Mouse (Mus musculus) limb, embryonic 15.5 days (tissue): ENCODE measurements around the gene Grin2c. TPM values are rescaled to one million over a fixed set of nuclear protein-coding genes. Genes with fewer than 3 reads are reported as not detected.

Experiments used
- ATAC-seq: fragments of 200-750 bp; cut with Nextera tagmentation; 2 replicates; pipeline ENCODE4 v1.8.0; 2017; ENCODE audit warnings: low read depth, moderate TSS enrichment; ENCODE audit not compliant: insufficient number of reproducible peaks, low FRiP score, low TSS enrichment
- H3K27ac ChIP-seq: fragments of 300-500 bp; sonication (generic); 2 replicates; pipeline ENCODE4 v1.5.1; 2015; ENCODE audit warnings: moderate library complexity, mild to moderate bottlenecking, inconsistent platforms
- H3K27me3 ChIP-seq: fragments of 300-500 bp; sonication (generic); 2 replicates; pipeline ENCODE4 v1.6.1; 2015; ENCODE audit warnings: inconsistent platforms
- H3K36me3 ChIP-seq: fragments of 300-500 bp; sonication (generic); 2 replicates; pipeline ENCODE4 v1.6.1; 2015; ENCODE audit warnings: inconsistent platforms
- H3K4me1 ChIP-seq: fragments of 300-500 bp; sonication (generic); 2 replicates; pipeline ENCODE4 v1.6.1; 2015; ENCODE audit warnings: inconsistent platforms
- H3K4me2 ChIP-seq: fragments of 300-500 bp; sonication (generic); 2 replicates; pipeline ENCODE4 v1.6.1; 2015; ENCODE audit warnings: mild to moderate bottlenecking, inconsistent platforms
- H3K4me3 ChIP-seq: fragments of 300-500 bp; sonication (generic); 2 replicates; pipeline ENCODE4 v1.5.1; 2015; ENCODE audit warnings: mild to moderate bottlenecking, inconsistent platforms
- H3K9ac ChIP-seq: fragments of 300-500 bp; sonication (generic); 2 replicates; pipeline ENCODE4 v1.6.1; 2015; ENCODE audit warnings: inconsistent platforms
- H3K9me3 ChIP-seq: fragments of 300-500 bp; sonication (generic); 2 replicates; pipeline ENCODE4 v1.6.1; 2016; ENCODE audit warnings: inconsistent platforms
- WGBS: fragments of 180-500 bp; shearing (Covaris S2); methylation state at CpG from one replicate; pipeline ENCODE4 v1.1.7; 2015; 5-methylcytosine and 5-hydroxymethylcytosine counted together
- polyA plus RNA-seq: library from polyadenylated mRNA; unstranded; fragments of >200 nt; fragmentation: Nextera tagmentation; extraction: Ambion mirVana; gene quantifications from 2 replicates; pipeline ENCODE4 v1.2.1, GENCODE M21; 2015

The Grin2c gene
- polyA plus RNA-seq, 1 experiment from 2014 or later = 0.05 TPM

DNA sequence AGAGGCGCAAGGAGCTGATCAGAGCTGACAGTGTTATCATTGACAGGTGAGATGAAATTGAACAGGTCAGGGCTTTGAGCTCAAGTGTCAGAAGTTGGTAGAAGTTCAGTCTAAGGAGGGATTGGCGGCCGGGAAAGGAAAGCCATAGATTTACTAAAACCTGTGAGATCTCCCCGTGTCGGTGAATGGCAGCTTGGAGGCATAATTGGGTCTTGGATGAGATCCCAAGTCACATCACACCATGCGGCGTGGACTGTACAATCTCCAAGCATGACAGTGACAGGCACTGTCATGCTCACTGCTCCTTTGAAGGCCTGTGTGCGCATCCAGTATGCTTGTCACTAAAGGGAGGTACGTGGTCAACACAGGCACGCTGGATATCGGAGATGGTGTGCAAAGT lies 4.1 kb downstream of the Grin2c start:
- Histone ChIP-seq H3K36me3 (peaks cover 1% of the 10 kb centered on the region; the same call in 1 of the 2 replicates), H3K4me2 (no peak overlapping the region), H3K4me1 (peaks cover 26% of the 10 kb centered on the region), H3K4me3 (no peak overlapping the region), H3K27ac (no peak overlapping the region), H3K9ac (no peak overlapping the region), H3K9me3 (no peaks in the 10 kb centered on the region), H3K27me3 (peaks cover 100% of the 10 kb centered on the region)
- ATAC-seq = no peak
- WGBS = 76% methylated on average over 11 of the region's 11 CpGs

DNA sequence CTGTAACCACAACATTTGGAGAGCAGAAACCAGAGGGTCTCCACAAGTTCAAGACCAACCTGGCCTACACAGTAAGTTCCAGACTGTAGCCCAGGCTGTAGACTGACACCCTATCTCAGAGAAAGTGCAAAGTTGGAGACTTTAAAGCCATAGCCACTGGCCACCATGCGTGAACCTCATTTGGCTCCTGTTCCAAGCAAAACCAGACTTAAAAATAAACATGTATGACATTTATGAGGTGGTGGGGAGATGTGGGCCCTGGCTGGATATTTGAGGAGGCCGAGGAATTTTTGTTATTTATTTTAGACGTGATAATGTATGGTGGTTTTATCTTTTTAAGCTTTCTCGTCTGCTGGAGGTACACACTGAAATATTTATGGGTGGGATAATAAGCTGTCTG lies 7.9 kb downstream of the Grin2c start:
- H3K9ac ChIP-seq = no peak overlapping the region
- H3K27me3 ChIP-seq = peaks cover 100% of the 10 kb centered on the region
- ATAC-seq = no peak
- H3K9me3 ChIP-seq = no peaks in the 10 kb centered on the region
- H3K4me1 ChIP-seq = peaks cover 7% of the 10 kb centered on the region
- no peak overlapping the region for H3K4me3 ChIP-seq
- H3K27ac ChIP-seq = no peak overlapping the region
- H3K4me2 ChIP-seq = no peak overlapping the region
- 25% methylated on average over 4 of the region's 4 CpGs for WGBS
- H3K36me3 ChIP-seq = no peaks in the 10 kb centered on the region

DNA sequence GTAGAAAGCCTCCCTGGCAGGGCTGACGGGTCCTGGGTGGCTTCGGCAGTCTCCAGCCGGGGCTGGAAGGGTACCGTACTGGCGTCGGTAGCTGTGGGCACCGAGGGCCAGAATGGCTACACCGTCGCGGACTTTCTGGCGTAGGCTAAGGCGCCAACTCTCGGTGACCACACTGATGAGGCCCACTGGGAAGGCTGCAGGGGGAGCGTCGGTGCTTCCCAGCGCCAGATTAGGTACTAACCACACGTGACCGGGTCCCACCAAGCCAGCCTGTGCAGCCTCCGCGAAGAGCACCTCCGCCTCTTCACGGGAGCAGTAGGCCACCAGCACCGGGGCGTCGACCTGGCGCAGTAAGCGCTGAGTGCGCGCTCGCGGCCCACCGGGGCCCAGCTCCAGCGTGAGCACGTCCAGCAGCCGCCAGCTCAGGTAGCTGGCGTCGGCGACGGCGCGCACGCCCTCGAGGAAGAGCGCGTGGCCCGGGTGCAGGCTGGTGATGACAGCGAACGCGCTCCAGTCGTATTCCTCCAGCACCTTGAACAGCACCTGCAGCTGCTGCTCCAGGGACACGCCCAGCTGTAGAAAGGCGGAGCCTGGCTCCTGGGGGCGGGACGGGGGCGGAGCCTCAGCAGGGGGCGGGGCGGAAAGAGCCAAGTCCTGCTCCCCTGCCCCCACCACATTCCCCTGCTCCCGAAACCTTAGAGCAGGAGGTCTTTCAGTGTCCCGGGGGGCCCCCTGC lies 9.1 kb downstream of the Grin2c start:
- Histone ChIP-seq H3K4me1 (peaks cover 7% of the 10 kb centered on the region), H3K27me3 (peaks cover 100% of the 10 kb centered on the region), H3K27ac (no peak overlapping the region), H3K36me3 (no peaks in the 10 kb centered on the region), H3K4me2 (peak overlapping the region; percentile 37), H3K4me3 (peak overlapping the region; percentile 17), H3K9ac (no peak overlapping the region), H3K9me3 (no peaks in the 10 kb centered on the region)
- no peak for ATAC-seq
- WGBS = 13% methylated on average over 59 of the region's 59 CpGs

DNA sequence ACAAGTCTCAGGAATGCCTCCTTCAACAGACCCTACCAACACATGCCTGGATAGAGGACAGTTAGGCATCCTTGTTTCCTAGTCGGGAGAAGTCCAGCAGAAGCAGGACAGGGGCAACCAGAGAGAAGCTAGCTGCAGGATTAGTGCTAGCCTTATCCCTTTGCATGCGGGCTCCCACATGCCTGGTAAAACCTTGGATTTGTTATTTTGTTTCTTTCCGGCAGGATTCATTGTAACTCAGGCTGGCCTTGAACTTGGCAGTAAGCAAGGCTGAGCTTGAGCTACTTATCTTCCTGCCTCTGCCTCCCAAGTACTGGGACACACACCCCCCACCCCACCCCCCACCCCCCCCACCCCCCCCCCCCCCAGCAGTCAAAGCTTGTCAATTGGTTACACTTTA lies 15.8 kb downstream of the Grin2c start:
- Histone ChIP-seq H3K9me3 (no peaks in the 10 kb centered on the region), H3K4me3 (no peak overlapping the region), H3K4me2 (no peak overlapping the region), H3K4me1 (peaks cover 22% of the 10 kb centered on the region), H3K27ac (no peak overlapping the region), H3K36me3 (no peaks in the 10 kb centered on the region), H3K9ac (no peak overlapping the region), H3K27me3 (peaks cover 98% of the 10 kb centered on the region)
- no peak for ATAC-seq
- WGBS = 59% methylated on average over 3 of the region's 3 CpGs

DNA sequence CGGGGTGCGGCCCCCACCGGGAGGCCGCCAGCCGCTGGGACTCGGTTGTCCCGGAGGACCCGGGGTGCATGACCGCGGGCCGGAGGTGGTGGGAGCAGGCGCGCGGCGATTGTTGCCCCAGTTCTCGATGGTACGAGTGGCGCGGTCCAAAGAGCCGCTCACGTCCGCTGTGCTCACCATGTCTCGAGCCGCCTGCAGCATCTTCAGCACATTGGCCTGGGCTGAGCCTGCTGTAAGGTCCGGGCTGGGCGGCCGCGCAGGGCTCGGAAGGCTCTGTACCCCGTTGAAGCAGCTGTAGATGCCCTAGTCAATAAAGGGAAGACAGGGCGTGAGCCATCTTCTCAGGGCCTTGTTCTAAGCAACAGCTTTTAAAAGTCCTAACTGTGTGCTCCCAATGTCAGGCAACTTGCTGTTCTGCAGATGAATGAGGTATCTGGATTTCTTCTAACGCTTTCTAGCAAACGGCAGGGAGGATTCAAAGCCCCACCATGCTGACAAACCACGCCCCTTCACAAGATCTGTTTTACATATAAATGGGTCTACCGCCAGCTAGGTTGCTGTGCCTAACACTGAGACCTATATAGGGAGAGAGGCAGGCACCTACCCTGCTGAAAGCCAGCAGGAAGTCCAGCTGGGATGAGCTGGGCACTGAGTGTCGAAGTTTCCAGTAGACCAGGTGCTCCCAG lies 16.5 kb downstream of the Grin2c start:
- Histone ChIP-seq H3K9ac (no peak overlapping the region), H3K36me3 (0 out of 2 replicates have a peak, but pooled peaks cover under 1% of the 10 kb centered on the region), H3K9me3 (no peaks in the 10 kb centered on the region), H3K27me3 (peaks cover 97% of the 10 kb centered on the region), H3K27ac (no peak overlapping the region), H3K4me1 (peaks cover 22% of the 10 kb centered on the region), H3K4me2 (peak overlapping the region; percentile 80), H3K4me3 (peak overlapping the region; percentile 41)
- no peak for ATAC-seq
- WGBS = 2% methylated on average over 36 of the region's 36 CpGs

DNA sequence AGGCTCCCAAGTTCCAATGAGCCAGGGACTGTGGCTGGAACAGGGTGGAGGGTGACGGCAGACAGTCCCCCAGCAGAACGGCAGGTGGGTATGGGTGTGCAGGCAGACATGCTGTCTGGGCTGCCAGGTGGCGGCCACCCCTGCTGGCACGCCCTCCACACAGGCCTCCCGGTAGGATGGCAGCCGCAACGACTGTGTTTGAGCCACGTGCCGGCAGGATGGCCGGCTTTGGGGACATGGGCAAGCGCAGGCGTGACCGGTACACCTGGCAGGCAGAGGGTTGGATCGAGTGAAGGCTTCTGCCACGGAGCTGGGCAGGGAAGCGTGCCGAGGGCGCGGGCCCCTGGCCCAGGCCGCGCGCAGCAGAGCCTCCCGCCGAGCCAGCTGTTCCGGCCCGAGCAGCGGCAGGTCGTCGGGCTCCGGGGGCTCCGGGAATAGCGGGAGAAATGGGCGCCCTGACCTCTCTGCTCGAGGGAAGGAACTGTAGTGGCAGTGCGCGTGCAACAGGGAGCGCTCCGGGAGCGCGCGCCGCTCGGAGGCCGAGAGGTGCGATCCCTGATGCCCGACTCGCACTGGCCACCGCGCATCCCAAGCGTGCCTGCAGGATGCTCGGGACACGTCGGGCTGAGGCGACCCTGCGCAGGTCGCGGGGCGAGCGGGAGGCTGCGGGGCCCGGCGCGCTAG lies 17.2 kb downstream of the Grin2c start:
- Histone ChIP-seq H3K27ac (no peak overlapping the region), H3K9me3 (no peaks in the 10 kb centered on the region), H3K9ac (no peak overlapping the region), H3K4me2 (peak overlapping the region; percentile 80), H3K36me3 (peaks cover 7% of the 10 kb centered on the region; the same call in 1 of the 2 replicates), H3K27me3 (peaks cover 97% of the 10 kb centered on the region), H3K4me3 (peak overlapping the region; percentile 41), H3K4me1 (peaks cover 22% of the 10 kb centered on the region)
- WGBS = 2% methylated on average over 54 of the region's 63 CpGs
- ATAC-seq = no peak

DNA sequence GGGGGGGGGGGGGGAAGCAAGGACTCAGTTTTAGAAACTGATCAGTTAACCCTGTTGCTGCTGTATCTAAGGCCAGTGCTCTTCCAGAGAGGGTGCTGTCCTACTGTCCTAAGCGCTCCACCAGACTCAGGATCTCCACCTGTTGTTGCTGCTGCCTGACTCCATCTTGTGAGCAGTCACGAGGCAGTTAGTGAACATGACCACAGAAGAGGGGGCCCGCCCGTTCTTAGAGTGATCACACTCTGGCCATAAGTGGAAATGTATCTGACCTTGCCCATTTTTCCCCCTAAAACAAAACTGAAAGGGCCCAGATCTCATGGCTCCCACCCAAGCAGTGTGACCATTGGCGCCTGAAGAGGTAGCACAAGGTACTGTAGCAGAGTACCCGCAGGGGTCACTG lies 19.1 kb downstream of the Grin2c start:
- H3K9me3 ChIP-seq = no peaks in the 10 kb centered on the region
- H3K27ac ChIP-seq = no peak overlapping the region
- no peak for ATAC-seq
- H3K36me3 ChIP-seq = peaks cover 25% of the 10 kb centered on the region
- H3K27me3 ChIP-seq = peaks cover 78% of the 10 kb centered on the region
- 68% methylated on average over 6 of the region's 6 CpGs for WGBS
- no peak overlapping the region for H3K4me2 ChIP-seq
- no peak overlapping the region for H3K9ac ChIP-seq
- H3K4me1 ChIP-seq = peaks cover 22% of the 10 kb centered on the region
- H3K4me3 ChIP-seq = no peak overlapping the region

DNA sequence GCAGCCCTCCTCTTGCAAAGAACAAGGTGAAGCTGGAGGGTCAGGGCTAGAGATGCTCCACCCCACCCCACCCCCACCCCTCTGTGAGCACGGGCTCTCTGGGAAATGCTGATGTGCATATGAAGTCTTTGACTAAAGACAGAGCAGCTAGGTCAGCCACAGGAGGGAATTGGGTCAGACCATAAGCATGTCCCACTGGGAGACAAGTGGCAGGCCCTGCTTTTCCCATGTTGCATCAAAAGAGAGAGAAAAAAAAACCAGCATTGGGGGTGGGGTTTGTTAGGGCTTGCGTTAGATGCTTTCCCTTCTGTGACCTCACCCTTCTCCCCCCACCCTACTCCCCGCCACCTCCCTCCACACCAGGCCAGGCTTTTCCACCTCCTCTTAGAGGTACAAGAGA lies 19.8 kb downstream of the Grin2c start:
- Histone ChIP-seq H3K4me3 (no peak overlapping the region), H3K9ac (no peak overlapping the region), H3K4me1 (peaks cover 22% of the 10 kb centered on the region), H3K4me2 (no peak overlapping the region), H3K27me3 (peaks cover 71% of the 10 kb centered on the region), H3K36me3 (peaks cover 26% of the 10 kb centered on the region), H3K27ac (no peak overlapping the region), H3K9me3 (no peaks in the 10 kb centered on the region)
- no peak for ATAC-seq
- 19% methylated on average over 3 of the region's 3 CpGs for WGBS

DNA sequence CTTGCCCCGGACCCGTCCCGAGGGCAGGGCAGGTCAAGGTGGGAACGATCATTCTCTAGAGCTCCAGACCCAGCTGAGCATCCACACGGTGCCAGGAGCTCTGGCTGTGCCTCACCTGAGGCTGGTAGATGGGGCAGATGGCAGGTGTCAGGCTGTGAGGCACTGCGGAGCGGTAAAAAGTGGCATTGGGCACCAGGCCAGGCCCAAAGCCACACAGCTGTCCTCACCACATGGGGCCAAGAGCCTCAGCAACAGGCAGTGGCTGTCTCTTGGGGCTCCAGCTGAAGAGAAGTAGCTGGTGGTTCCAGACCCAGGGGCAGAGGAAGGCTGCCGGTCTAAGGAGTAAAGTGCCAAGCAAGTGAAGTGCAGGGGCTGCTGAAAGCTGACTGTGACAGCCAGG lies 20.7 kb downstream of the Grin2c start:
- H3K9me3 ChIP-seq = no peaks in the 10 kb centered on the region
- peaks cover 26% of the 10 kb centered on the region for H3K36me3 ChIP-seq
- H3K4me1 ChIP-seq = peaks cover 22% of the 10 kb centered on the region
- 53% methylated on average over 8 of the region's 8 CpGs for WGBS
- H3K4me2 ChIP-seq = no peak overlapping the region
- peaks cover 64% of the 10 kb centered on the region for H3K27me3 ChIP-seq
- H3K9ac ChIP-seq = no peak overlapping the region
- ATAC-seq = no peak
- no peak overlapping the region for H3K27ac ChIP-seq
- H3K4me3 ChIP-seq = no peak overlapping the region

DNA sequence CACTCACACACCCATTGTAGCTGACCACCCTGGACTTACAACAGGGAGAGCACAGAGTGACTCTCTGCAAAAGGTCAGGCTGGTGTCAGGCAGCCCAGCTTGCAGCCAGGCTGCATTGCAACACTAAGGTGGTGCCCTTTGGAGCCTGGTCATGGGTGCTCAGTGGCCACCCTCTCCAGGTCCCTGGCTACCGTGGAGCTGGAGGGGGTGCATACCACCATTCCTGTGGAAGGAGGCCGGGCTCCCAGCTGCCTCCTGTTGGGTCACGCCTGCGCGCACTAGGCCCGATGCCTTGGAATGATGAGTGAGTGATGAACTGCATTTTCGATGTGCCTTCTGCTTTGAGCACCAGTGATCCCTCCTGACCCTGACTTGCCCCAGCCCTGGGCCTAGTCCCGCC lies 22.2 kb downstream of the Grin2c start:
- no peaks in the 10 kb centered on the region for H3K9me3 ChIP-seq
- peaks cover 13% of the 10 kb centered on the region for H3K4me1 ChIP-seq
- H3K27me3 ChIP-seq = peaks cover 49% of the 10 kb centered on the region
- no peak overlapping the region for H3K4me3 ChIP-seq
- H3K36me3 ChIP-seq = peaks cover 26% of the 10 kb centered on the region
- 81% methylated on average over 8 of the region's 8 CpGs for WGBS
- no peak for ATAC-seq
- H3K4me2 ChIP-seq = no peak overlapping the region
- H3K27ac ChIP-seq = no peak overlapping the region
- H3K9ac ChIP-seq = no peak overlapping the region

DNA sequence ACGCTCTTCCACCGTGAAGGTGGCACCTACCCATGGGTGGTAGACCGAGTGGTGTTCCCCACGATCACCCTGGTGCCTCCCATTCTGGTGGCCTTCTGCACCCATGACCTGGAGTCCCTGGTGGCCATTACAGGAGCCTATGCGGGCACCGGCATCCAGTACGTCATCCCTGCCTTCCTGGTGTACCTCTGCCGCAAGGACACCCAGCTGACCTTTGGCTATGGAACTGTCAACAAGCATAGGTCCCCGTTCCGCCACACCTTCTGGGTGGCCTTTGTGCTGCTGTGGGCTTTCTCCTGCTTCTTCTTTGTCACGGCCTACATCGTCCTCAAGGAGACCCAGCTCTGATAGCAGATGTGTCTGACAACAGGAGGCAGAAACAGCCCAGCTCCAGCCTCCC lies 23.3 kb downstream of the Grin2c start:
- ATAC-seq = no peak
- H3K9ac ChIP-seq = no peak overlapping the region
- peaks cover 32% of the 10 kb centered on the region for H3K36me3 ChIP-seq
- 84% methylated on average over 12 of the region's 12 CpGs for WGBS
- H3K9me3 ChIP-seq = no peaks in the 10 kb centered on the region
- H3K27ac ChIP-seq = no peak overlapping the region
- peaks cover 38% of the 10 kb centered on the region for H3K27me3 ChIP-seq
- 0 out of 2 replicates have a peak, but pooled peaks cover 9% of the 10 kb centered on the region for H3K4me1 ChIP-seq
- H3K4me2 ChIP-seq = no peak overlapping the region
- H3K4me3 ChIP-seq = no peak overlapping the region

DNA sequence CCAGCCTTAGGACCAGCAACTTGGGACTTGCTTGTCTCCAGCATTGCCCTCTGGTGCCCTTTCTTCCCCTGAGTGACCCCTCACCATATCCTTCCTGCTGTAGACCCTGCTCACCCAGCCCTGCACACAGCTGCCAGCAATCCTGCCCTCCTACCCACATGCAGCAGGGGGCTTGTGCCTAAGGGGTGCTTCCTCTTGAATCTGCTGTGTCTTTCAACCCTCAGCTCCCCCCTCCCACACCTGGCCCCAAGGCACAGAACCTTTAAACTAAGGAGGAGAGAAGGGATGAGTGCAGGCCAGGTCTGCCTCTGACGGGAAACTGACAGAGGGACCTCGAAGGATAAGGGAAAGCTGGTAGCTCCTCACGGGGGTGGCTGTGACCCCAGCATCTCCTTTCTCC lies 24.3 kb downstream of the Grin2c start:
- H3K27me3 ChIP-seq = peaks cover 28% of the 10 kb centered on the region
- no peak overlapping the region for H3K9ac ChIP-seq
- no peak overlapping the region for H3K4me2 ChIP-seq
- WGBS = 67% methylated on average over 3 of the region's 3 CpGs
- H3K36me3 ChIP-seq = peaks cover 32% of the 10 kb centered on the region
- no peak overlapping the region for H3K4me3 ChIP-seq
- H3K9me3 ChIP-seq = no peaks in the 10 kb centered on the region
- H3K4me1 ChIP-seq = 0 out of 2 replicates have a peak, but pooled peaks cover 8% of the 10 kb centered on the region
- no peak overlapping the region for H3K27ac ChIP-seq
- ATAC-seq = no peak
